Mouse (Mus musculus) kidney, adult 9 months (tissue): ENCODE measurements at regions not wholly inside any gene's neighbourhood (a gene's known extent, or its start where the extent isn't known, plus 50 kb on each side); places are given as distances from the start of the nearest gene placed in this dataset.
A peak's percentile ranks its signal among the peaks of the same experiment; 100 is the strongest.
"Not testable (repeated sequence)": the region's sequence is repeated elsewhere in the genome, so short reads cannot be mapped to it uniquely, and the experiment has no call there.

Source experiments
- DNase-seq: peaks from one replicate; pipeline ENCODE4 v3.0.0; 2022

DNA sequence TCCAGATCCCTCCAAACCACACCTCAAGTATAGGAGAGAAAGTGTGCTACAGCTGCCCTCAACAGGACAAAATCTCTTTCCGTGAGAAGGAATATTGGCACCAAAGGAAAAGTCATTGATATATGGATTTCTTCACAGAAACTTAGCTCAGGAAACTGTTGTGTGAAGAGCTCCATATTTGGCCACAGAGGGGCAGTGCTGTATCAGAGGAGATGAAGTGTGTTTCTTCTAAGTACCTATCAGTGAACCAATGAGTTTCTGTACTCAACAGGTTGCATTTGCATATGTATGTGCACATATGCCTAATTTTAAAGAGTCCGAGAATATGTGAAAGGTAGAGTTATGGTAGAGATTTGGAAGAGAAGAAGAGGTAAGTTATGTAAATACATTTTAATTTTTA is 580.4 kb upstream of the Olfr1507 start:
- not testable (repeated sequence) for DNase-seq

DNA sequence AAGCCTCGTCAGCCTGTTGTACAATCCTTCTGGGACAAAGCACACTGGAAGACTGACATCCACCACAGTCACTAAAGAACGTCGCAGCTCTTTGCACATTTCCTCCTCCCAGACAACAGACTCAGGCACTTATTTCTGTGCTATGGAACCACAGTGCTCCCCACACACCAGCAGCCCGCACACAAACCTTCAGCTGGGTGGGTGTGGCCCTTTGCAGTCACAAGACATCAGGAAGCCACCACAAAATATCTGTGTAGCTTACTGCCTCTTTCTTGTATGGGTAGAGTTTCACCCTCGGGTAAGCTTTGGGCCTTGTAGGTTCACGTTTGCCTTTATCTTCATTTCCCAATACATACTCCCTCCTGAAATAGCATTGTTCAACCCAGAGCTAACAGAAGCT is 577.6 kb upstream of the Olfr1507 start:
- DNase-seq, result not testable (repeated sequence)

DNA sequence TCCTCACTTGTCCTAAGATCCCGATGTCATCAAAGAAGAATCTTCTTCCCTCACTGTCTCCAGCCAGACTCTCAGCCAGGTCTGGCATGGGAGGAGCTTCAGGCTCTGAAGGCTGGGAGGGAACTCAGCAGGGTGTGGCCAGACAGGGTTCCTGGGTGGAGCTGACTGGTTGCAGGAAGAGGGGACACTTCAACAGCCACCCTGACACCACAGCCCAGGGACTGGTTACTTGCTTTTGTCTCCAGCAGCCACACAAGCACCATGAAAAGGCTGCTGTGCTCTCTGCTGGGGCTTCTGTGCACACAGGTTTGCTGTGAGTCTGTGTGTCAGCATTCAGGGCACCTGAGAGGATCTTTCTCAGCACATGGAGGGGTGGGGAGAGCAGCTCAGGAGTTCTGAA is 577.0 kb upstream of the Olfr1507 start:
- DNase-seq, result not testable (repeated sequence)

DNA sequence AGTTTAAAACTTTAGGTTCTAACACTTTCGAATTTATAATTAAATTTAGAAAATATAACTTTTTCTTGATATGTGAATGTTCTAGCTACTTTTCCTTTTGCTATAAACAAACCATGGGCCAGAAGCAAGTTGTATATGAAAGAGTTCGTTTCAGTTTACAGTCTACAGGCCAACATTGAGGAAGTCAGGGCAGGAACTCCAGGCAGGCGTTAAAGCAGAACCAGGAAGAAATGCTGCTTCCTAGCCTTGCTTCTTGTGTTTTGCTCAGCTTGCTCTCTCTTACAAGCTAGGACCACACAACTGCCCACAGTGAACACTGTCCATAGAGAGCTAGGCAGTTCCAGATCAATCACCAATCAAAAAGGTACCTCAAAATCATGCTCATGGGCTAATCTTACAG is 558.9 kb upstream of the Olfr1507 start:
- not testable (repeated sequence) for DNase-seq

DNA sequence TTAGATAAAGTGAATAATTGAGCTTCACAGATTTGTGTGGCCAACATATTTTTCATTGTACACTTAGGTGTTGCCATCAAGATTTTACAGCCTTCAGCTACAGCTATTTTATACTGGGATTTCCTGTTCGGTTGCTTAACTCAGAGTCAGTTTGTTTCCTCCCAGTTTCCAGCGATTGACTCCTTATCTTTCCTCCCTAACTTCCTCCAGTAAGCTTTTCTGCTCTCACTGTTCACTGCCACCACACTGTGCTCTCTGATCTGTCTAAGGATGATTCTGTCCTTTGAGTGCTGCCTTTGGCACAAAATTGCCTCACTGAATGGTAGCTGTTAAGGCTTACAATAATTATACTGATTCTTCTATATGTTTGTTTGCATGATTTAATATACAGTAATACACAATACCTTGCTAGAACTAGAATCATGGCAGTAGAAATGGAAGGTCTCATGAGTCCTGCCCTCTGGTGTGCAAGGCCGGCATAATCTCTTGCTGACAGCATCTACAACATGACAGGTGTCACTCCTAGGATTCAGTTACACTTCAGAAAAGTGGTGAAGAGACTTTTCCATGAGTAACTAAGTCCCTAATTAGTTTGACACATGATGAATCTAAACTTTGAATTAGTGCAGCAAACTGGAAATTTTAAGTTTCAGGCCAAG is 558.0 kb upstream of the Olfr1507 start:
- DNase-seq, result not testable (repeated sequence)

DNA sequence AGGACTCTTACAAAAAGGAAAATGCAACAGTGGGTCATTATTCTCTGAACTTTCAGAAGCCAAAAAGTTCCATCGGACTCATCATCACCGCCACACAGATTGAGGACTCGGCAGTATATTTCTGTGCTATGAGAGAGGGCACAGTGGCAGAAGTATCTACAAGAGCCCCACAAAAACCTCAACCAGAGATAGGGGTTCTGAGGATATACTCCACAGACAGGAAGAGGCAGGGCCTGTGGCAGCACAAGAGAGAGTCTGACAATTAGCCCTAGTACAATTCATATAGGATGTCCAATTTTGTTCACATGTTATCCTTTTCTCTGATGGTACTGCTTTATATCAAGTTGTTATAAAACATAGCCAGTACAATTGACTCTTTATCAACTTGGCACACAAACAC is 552.1 kb upstream of the Olfr1507 start:
- not testable (repeated sequence) for DNase-seq

DNA sequence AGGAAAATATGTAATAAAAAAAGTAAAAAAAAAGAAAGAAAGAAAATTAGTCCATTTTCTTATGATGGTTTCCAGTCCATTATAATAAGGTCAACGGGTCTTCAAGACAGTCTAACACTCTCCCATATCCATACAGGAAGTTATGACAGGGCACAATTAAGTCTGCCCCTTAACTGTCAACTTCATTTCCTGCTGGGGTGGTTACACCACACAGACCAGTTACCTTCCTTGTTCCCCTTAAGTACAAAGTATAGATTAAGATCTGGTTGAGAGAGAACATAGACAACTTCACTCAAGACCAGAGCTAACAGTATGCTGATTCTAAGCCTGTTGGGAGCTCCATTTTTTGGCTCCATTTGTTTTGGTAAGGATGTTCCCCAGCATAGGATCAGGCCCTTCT is 551.4 kb upstream of the Olfr1507 start:
- DNase-seq, result not testable (repeated sequence)

DNA sequence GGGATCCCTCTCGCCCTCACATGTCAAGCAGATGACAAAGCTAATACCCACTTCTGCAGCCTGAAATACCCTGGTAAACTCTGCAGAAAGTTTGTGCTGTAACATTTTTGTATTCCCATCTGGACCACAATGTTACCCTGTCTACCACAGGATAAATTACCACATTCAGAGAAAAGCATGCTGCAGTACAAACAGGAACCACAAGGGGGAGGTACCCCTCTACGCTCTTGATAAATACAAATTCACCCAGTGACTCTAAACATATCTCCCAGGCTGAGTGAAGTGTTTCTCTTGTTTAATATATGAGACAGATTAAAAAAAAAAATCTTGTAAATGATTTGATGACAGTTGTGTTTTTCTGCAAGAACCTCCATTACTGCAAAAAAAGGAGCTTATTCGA is 549.8 kb upstream of the Olfr1507 start:
- DNase-seq, result peak; percentile 2

DNA sequence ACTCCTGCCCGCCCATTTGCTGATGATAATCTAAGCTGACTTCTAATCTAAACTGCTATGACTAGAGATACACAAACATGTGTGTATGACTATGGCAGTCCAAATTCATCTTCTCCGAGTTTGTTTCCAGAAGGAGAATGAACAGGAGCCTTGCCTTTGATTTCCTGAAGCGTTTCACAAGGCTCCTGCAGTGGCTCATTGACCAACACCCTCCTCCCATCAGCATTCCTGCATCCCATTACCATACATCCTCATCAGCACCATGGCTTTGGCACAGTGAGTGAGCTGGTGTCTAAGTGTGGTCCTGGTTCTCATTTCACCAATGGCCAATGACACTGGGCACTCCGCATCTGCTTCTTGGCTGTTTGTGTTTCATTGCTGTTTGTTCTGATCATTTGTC is 548.6 kb upstream of the Olfr1507 start:
- DNase-seq, result not testable (repeated sequence)

DNA sequence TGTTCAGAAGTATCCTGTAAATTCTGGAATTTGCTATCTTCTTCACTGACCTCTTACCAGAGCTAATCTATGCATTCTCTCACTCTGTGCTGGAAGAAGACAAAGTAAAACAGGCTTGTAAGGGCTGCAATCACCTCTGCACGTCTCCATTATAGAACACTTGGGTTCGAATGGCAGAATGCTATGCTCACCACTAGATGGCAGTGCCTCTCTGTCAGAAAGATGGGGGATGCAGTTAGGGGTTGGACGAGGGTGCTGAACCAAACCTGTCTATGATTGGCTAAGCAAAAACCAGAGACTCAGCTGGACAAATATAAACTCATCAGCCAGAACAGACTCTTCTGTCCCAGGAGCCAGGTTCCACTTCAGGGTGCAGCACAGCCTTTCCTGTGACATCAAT is 546.5 kb upstream of the Olfr1507 start:
- DNase-seq, result not testable (repeated sequence)

DNA sequence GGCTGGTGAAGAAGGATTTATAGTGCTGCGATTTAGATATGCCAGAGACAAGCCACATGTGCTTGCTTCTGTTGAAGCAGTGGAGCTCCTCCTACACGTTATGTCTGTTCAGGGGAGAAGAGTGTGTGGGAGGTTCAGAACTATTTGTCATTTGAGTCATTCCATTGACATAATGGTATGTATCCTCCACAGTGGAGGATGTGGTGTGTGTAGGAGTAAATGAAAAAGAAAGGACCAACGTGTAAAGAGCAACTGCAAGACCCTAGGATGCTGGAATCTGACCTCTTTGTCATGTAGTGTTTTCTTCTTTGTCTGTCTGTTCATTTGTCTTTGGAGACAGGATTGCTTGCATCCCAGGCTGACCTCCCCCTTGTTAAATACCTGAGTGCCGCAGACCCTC is 543.9 kb upstream of the Olfr1507 start:
- not testable (repeated sequence) for DNase-seq

DNA sequence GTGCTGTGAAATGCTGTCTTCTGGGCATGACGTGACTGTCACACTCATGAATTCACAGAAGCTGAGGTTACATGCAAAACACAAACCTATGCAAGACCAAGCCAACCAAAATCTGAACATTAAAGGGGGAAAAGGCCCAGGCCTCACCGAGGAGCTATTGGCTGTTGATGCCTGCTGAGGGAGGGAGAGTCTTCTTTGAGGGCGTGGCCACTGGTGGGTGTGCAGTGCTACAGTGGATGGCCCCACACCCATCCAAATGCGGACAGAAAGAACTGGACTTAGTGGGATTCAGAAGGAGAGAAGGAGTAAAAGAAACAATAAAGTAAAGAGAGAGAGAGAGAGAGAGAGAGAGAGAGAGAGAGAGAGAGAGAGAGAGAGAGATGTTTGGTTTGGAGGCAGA is 539.4 kb upstream of the Olfr1507 start:
- not testable (repeated sequence) for DNase-seq

DNA sequence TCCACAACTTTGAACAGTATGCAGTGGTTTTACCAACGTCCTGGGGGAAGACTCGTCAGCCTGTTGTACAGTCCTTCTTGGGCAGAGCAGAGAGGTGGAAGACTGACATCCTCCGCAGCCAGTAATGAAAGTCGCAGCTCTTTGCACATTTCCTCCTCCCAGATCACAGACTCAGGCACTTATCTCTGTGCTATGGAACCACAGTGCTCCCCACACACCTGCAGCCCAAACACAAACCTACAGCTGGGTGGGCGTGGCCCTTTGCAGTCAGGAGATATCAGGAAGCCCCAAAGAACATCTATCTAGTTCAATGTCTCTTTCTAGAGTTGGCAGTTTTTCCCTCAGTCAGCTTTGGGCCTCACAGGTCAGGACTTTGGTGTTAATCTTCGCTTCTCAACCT is 537.7 kb upstream of the Olfr1507 start:
- not testable (repeated sequence) for DNase-seq

DNA sequence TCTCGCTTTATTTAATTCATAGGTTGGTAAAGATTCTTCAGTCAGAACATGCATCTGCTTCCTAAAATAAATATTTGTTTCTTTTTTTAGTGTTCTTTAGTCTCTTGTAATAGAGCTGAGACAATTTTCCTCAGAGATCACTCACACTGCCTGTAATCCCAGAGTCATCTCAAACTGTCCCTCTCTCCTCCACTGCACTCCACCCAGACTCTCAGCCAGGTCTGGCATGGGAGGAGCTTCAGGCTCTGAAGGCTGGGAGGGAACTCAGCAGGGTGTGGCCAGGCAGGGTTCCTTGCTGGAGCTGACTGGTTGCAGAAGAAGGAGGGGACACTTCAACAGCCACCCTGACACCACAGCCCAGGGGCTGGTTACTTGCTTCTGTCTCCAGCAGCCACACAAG is 536.9 kb upstream of the Olfr1507 start:
- not testable (repeated sequence) for DNase-seq

DNA sequence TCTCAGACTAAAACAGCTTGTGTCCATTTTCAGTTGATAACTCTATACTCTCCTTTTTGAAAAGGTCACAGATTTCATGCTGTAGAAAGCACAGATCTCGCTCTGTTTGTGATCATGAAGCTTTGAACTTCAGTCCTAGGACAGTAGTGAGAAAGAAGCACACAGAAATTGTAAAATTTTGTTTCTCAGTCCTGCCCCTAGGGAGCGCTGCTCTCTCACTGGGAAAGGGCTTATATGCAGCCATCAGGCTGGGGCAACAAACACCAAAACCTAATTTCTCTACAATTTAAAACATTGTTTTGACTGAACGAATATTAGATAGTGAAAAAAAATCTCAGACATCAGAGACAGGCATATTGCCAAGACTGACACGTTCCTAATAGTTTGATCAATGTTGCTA is 534.7 kb upstream of the Olfr1507 start:
- DNase-seq, result not testable (repeated sequence)

DNA sequence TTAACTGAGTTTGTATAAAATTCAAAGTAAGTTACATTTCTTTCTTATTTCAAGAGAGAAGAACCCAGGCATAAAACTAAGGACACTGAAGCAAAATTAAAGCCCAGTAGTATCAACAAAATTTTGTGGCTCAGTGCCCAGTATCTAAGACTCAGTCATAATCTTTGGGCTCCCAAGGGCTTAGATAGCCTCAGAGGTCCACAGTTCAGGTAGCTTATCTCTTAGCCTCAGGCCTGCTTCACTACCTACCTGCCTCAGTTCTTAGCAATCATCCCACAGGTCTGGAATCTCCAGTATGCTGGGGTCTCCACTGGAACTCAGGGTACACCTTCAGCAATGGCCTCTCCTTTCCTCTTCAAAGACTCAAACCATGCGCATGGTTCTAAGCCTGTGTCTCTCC is 531.4 kb upstream of the Olfr1507 start:
- not testable (repeated sequence) for DNase-seq

DNA sequence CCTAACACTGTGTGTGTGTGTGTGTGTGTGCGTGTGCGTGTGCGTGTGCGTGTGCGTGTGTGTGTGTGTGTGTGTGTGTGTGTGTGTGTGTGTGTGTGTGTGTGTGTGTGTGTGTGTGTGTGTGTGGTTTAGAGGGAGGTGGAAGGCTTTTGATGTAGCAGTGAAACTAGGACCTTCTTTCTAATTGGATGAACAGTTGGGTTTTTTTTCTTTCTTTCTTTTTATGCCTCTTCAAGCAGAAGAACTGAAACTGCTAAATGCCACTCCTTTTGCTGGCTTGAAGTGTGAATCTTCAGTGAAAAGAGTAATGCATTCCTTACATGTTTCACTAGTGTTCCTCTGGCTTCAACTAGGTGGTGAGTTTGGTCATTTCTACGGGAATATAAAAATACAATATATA is 524.6 kb upstream of the Olfr1507 start:
- not testable (repeated sequence) for DNase-seq

DNA sequence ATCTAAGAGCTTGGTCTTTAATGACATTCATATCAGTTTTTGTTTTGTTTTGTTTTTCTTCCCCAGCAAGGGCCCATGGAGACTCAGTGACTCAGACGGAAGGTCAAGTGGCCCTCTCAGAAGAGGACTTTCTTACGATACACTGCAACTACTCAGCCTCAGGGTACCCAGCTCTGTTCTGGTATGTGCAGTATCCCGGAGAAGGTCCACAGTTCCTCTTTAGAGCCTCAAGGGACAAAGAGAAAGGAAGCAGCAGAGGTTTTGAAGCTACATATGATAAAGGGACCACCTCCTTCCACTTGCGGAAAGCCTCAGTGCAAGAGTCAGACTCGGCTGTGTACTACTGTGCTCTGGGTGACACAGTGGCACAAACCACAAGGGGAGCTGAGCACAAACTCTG is 512.2 kb upstream of the Olfr1507 start:
- DNase-seq, result not testable (repeated sequence)

DNA sequence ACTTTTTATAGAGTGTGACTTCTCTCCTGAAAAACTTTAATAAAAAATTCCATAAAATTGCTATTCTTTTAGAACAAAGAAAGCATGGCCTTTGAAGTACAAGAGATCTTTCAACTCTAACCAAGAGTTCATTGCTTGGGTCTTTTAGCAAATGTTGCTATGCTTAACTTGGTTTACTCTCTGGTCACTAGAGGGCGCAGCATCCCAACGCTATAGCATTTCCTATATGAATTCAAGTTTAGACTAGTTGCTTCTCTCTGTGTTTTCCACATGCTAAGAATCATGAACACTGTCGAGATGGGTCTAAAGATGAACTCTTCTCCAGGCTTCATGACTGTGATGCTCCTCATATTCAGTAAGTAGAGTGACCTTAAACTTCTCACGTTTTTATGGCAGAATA is 511.8 kb upstream of the Olfr1507 start:
- not testable (repeated sequence) for DNase-seq

DNA sequence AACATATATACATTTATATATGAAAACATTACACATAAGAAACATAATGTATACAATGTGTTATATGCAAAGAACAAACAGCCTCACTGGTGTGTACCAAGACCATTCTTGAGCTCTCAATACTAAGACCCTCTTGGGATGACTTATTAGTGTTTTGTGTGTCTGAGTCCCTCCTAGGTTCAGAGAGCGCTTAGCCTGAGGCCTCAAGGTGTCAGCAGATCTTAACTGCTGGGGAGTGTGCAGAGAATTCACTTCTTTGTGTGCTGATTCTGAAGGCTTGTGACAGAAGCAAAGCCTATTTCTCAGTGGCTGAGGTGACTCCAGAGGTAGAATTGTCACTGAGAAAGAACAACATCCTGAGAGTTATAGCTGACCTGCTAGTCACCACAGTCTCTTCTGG is 505.7 kb upstream of the Olfr1507 start:
- not testable (repeated sequence) for DNase-seq

DNA sequence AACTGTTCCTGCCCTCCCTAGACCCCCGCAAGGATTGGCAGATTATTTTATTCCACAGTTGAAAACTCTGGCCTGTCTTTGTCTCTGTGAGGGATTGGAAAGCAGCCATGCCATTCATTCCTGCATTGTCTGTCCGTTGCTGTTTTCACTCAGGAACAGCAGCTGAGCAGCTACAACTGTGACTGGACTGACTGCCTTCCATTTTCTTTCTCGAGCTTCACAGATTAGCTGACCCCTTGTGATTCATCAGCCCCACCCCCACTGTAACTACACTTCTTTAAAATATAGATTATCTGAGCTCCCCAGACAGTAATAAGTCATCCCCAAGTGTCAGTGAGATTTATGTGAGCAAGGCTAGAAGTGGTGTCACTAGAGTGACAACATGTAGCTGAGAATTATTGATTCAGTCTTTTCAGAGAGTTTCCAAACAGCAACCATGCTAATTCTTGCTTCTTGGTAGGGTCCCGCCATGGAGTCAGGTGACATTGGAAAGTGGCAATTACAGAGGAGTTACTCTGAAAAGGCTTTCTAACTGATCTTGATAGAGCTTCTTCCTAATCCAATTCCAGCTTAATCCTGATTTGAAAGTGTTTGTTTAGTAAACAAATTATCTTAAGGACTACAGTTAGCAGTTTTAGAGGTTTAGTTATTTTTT is 496.7 kb upstream of the Olfr1507 start:
- DNase-seq, result not testable (repeated sequence)

DNA sequence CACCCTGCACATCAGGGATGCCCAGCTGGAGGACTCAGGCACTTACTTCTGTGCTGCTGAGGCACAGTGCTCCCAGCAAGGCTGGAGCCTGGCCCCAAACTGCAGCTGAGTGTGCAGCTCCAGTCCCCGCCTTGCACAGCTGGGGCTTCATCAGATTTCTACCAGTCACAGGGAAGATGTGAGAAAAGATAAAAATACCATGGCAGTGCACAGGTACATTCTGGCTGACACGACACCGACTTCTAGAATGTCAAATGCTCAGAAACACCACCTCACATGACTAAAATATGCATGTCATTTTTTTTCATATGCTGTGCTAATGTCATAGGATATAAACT is 495.7 kb upstream of the Olfr1507 start:
- not testable (repeated sequence) for DNase-seq

DNA sequence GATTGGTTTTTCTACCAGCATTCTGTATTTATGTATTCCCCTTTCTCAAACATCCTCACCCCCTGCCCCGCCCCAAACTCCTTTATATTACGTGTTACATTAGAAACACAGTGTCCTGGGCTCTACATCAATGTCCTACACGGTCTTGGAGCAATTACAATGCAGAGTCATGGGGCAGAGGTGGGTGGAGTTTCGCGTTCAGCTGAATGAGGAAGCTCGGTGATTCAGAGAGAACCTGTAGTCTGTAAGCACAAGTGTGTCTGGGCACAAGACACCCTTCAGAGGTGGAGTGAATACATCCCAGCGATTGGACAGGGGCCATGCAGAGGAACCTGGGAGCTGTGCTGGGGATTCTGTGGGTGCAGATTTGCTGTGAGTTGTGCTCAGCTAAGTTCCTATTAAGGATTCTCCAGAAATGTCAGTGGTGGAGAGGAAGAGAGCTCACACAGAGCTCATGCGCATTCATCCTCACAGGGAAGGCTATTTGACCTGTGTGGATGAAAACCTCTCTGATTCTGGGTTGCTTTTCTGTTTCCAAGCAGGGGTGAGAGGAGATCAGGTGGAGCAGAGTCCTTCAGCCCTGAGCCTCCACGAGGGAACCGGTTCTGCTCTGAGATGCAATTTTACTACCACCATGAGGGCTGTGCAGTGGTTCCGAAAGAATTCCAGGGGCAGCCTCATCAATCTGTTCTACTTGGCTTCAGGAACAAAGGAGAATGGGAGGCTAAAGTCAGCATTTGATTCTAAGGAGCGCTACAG is 495.2 kb upstream of the Olfr1507 start:
- not testable (repeated sequence) for DNase-seq

DNA sequence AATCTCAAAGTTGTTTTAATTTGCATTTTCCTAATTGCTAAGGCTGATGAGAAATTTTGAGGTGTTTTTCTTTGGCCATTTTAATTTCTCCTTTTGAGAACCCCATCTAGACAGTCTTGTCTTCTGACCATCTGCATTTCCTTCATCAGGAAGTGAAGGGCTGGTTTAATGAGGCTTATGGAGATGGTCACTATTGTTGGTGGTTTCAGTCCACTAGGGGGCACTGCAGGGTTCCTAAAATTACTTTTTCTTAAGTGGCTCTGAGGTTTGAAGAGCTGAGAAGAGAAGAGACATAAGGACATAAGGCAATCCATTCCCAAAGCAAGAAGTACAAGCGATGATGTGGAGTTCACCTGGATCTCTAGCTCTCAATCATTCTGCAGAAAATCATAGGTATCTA is 494.4 kb upstream of the Olfr1507 start:
- not testable (repeated sequence) for DNase-seq
